Mouse (Mus musculus): Measurements from ENCODE around the gene Tmem110. TPM values are rescaled to one million over a fixed set of nuclear protein-coding genes. Genes with fewer than 3 reads are reported as not detected.
A peak's percentile ranks its signal among the peaks of the same experiment; 100 is the strongest.

Gene Tmem110
- total RNA-seq, 2 experiments from 2014 or later, result 10.2 to 15.2 TPM

GRCm38 (mm10) chr14:30903036-30903435 lies 77.6 kb downstream of the Tmem110 start:
- no peak for DNase-seq

GRCm38 (mm10) chr14:30904307-30904706 lies 78.9 kb downstream of the Tmem110 start:
- DNase-seq, result no peak

- DNase-seq, result no peak
Measured at GRCm38 (mm10) chr14:30906001-30906400, 80.6 kb downstream of the Tmem110 start.

- no peak for DNase-seq
Measured at GRCm38 (mm10) chr14:30907814-30908265, 82.5 kb downstream of the Tmem110 start.

- DNase-seq, result no peak
Measured at GRCm38 (mm10) chr14:30911141-30911540, 85.8 kb downstream of the Tmem110 start.

- DNase-seq, result no peak
Measured at GRCm38 (mm10) chr14:30912641-30913040, 87.3 kb downstream of the Tmem110 start.

GRCm38 (mm10) chr14:30913404-30913803 lies 88.0 kb downstream of the Tmem110 start:
- peak; percentile 22 for DNase-seq

GRCm38 (mm10) chr14:30916516-30916915 lies 91.1 kb downstream of the Tmem110 start:
- no peak for DNase-seq

GRCm38 (mm10) chr14:30922053-30922670 lies 96.8 kb downstream of the Tmem110 start:
- DNase-seq, result no peak

GRCm38 (mm10) chr14:30923375-30924105 lies 98.2 kb downstream of the Tmem110 start, which contains the start of gene Itih3:
Gene Itih3, minus strand, starts transcription at chr14:30923760.
- DNase-seq, result no peak

GRCm38 (mm10) chr14:30925492-30925891 lies 100.1 kb downstream of the Tmem110 start:
- no peak for DNase-seq

Other genes starting within 250 kb of the Tmem110 start
- gene Prkcd, start 199.4 kb upstream of the Tmem110 start, total RNA-seq (2021), result 10 to 100 TPM; 10.9 to 18.6 TPM
- 1 to 10 TPM; 6.4 to 7.3 TPM for gene Rft1, start 171.2 kb upstream of the Tmem110 start, total RNA-seq (2021)
- gene Sfmbt1, start 110.7 kb upstream of the Tmem110 start, total RNA-seq (2021), result 10 to 100 TPM in 1 of 2 experiments, 1 to 10 TPM in 1; 9.7 to 12.7 TPM
- 100 to 1,000 TPM in 1 of 2 experiments, 10 to 100 TPM in 1; 91.8 to 112 TPM for gene Mustn1, start 53.6 kb downstream of the Tmem110 start, total RNA-seq (2021)
- gene Itih4, start 60.9 kb downstream of the Tmem110 start, total RNA-seq (2021), result 1 to 10 TPM in 1 of 2 experiments, under 1 TPM in 1; 0.31 to 1.0 TPM
- gene Itih3, start 98.2 kb downstream of the Tmem110 start, total RNA-seq (2021), result under 1 TPM; 0.28 to 0.93 TPM
- under 1 TPM in 1 of 2 experiments, not detected in 1; 0.34 TPM for gene Itih1, start 117.7 kb downstream of the Tmem110 start, total RNA-seq (2021)
- 1 to 10 TPM; 4.6 TPM for gene Nek4, start 125.8 kb downstream of the Tmem110 start, total RNA-seq (2021)
- 10 to 100 TPM; 18.0 to 27.4 TPM for gene Glt8d1, start 175.8 kb downstream of the Tmem110 start, total RNA-seq (2021)
- 100 to 1,000 TPM; 155 to 161 TPM for gene Spcs1, start 176.1 kb downstream of the Tmem110 start, total RNA-seq (2021)
- gene Pbrm1, start 193.5 kb downstream of the Tmem110 start, total RNA-seq (2021), result 10 to 100 TPM; 58.7 to 70.8 TPM
- 10 to 100 TPM; 35.5 to 46.5 TPM for gene Gnl3, start 193.6 kb downstream of the Tmem110 start, total RNA-seq (2021)